Mouse (Mus musculus): ENCODE measurements around the gene Gpx6. TPM values are rescaled to one million over a fixed set of nuclear protein-coding genes. Genes with fewer than 3 reads are reported as not detected.

The Gpx6 gene
- polyA plus RNA-seq (2015; fragmentation: Nextera tagmentation; extraction: Ambion mirVana): not detected in 2 replicates

DNA sequence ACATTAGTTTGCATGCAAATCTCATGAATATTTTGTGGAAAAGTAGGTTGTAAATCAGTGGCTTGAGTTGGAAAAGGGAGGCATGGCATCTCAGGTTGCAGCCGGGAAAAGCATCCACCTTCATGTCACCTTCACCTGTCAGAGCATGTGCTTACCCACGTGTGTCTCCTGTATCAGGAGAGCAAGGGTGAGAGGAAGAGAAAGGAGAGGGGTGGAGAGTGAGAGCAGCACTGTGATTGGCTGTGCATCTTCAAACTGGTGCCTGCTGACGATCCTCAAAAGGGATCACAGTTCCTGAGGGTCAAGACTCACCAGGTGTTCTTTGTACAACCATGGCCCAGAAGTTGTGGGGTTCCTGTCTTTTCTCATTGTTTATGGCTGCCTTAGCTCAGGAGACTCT, at the start of gene Gpx6:
Gpx6 (plus strand) TSS at position 200 of the 400 bp plus-strand sequence.

DNA sequence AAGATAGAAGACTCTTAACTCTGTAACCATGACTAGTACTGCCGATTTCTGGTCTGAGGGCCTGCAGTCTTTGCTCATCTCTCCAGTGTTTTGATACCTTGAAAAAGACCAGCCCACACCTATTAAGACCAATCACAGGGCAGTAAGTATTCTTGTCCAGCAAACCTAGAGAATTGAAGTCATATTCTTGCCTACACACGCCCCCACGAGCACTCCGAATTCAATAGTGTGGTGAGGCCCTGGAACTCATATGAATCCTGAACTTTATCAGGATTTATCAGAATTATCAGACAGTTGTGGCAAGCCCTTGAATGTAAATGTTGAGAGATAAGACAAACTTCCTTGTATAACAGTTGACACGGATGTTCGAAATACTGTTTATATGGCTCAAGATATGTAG, 19.3 kb upstream of the Gpx6 start, which contains the start of gene Gpx5:
Gpx5 (minus strand) TSS at position 101 of the 400 bp plus-strand sequence.

DNA sequence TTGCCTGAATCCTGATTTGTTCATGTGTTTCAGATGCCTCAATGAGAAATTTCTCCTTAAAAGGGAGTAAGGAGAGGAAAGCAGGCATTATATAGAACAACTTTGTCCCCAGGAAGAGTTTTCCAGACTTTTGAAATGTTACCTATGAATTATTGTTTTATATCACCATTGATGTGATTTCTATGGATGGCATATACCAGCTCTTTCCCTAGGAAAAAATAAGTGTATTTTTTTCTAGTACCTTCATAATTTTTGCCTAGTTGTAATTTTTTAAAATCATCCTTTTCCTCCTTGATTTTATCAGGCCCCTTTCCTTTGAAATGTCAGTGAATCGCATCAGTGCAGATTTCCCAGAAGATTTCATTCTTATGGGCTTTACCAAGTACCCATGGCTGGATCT, 34.7 kb downstream of the Gpx6 start, which contains the start of gene Olfr1367:
Olfr1367 (plus strand) TSS at position 301 of the 400 bp plus-strand sequence.

DNA sequence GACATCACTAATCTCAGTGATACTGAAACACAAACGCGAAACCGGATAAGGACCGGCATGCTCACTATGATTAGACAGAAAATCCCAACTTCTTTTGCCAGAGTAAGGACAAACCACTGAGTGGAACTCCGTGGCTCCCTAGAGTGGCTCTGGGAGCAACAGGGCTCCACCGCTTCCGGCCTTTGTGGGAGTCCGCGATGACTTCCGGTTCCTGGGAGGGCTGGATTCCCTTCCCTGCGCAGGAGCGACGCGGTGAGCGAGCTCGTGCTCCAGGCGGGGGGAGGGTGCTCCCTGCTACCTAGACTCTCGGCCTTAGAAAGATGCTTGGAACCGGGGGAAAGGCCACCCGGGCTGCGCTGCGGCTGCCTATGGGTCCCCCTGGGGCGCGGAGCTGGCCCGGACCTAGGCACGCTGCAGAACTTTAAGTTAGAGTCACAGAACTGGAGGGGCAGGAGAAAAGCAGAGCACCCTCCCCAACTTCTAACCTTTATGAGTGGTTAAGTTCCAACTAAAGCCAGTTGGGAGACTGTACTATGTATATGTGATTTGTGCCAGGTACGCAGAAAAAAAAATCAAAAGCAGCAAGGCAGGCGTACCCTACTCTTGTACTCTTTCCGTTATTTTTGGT, 50.8 kb downstream of the Gpx6 start, which contains the start of gene Zscan12:
Zscan12 (plus strand) TSS at position 200 of the 628 bp plus-strand sequence.

Other genes starting within 250 kb of the Gpx6 start
- gene Olfr1370, start 237.2 kb upstream of the Gpx6 start, polyA plus RNA-seq (2015; fragmentation: Nextera tagmentation; extraction: Ambion mirVana): not detected in 2 replicates
- not detected in 2 replicates for gene Olfr1369-ps1, start 200.6 kb upstream of the Gpx6 start, polyA plus RNA-seq (2015; fragmentation: Nextera tagmentation; extraction: Ambion mirVana)
- gene Olfr263, start 182.5 kb upstream of the Gpx6 start, polyA plus RNA-seq (2015; fragmentation: Nextera tagmentation; extraction: Ambion mirVana): not detected in 2 replicates
- not detected in 2 replicates for gene Olfr1368, start 166.3 kb upstream of the Gpx6 start, polyA plus RNA-seq (2015; fragmentation: Nextera tagmentation; extraction: Ambion mirVana)
- 80.9 and 86.3 TPM in 2 replicates for gene Trim27, start 132.7 kb upstream of the Gpx6 start, polyA plus RNA-seq (2015; fragmentation: Nextera tagmentation; extraction: Ambion mirVana)
- gene Gpx5, start 19.4 kb upstream of the Gpx6 start, polyA plus RNA-seq (2015; fragmentation: Nextera tagmentation; extraction: Ambion mirVana): not detected in 2 replicates
- gene Olfr1367, start 34.8 kb downstream of the Gpx6 start, polyA plus RNA-seq (2015; fragmentation: Nextera tagmentation; extraction: Ambion mirVana): not detected in 2 replicates
- 4.2 and 5.2 TPM in 2 replicates for gene Zscan12, start 50.7 kb downstream of the Gpx6 start, polyA plus RNA-seq (2015; fragmentation: Nextera tagmentation; extraction: Ambion mirVana)
- gene Zkscan3, start 90.6 kb downstream of the Gpx6 start, polyA plus RNA-seq (2015; fragmentation: Nextera tagmentation; extraction: Ambion mirVana): 38.2 TPM in 2 replicates
- 0.99 and 1.4 TPM in 2 replicates for gene Pgbd1, start 128.9 kb downstream of the Gpx6 start, polyA plus RNA-seq (2015; fragmentation: Nextera tagmentation; extraction: Ambion mirVana)
- 10.8 and 14.9 TPM in 2 replicates for gene Zscan26, start 141.6 kb downstream of the Gpx6 start, polyA plus RNA-seq (2015; fragmentation: Nextera tagmentation; extraction: Ambion mirVana)
- 1.5 and 2.1 TPM in 2 replicates for gene Nkapl, start 156.4 kb downstream of the Gpx6 start, polyA plus RNA-seq (2015; fragmentation: Nextera tagmentation; extraction: Ambion mirVana)
- 0.96 and 1.4 TPM in 2 replicates for gene Zkscan4, start 166.8 kb downstream of the Gpx6 start, polyA plus RNA-seq (2015; fragmentation: Nextera tagmentation; extraction: Ambion mirVana)
- not detected in 2 replicates for gene Gm10065, start 167.3 kb downstream of the Gpx6 start, polyA plus RNA-seq (2015; fragmentation: Nextera tagmentation; extraction: Ambion mirVana)
- 1.0 and 1.2 TPM in 2 replicates for gene AK157302, start 183.1 kb downstream of the Gpx6 start, polyA plus RNA-seq (2015; fragmentation: Nextera tagmentation; extraction: Ambion mirVana)
- gene Gm11273, start 189.3 kb downstream of the Gpx6 start, polyA plus RNA-seq (2015; fragmentation: Nextera tagmentation; extraction: Ambion mirVana): 6.8 and 8.6 TPM in 2 replicates
- 1.9 and 2.4 TPM in 2 replicates for gene Zkscan8, start 219.0 kb downstream of the Gpx6 start, polyA plus RNA-seq (2015; fragmentation: Nextera tagmentation; extraction: Ambion mirVana)
- gene Olfr1366, start 230.7 kb downstream of the Gpx6 start, polyA plus RNA-seq (2015; fragmentation: Nextera tagmentation; extraction: Ambion mirVana): 0.06 TPM in 1 of 2 replicates, not detected in the other
- 0.07 TPM in 1 of 2 replicates, not detected in the other for gene Olfr1535, start 247.8 kb downstream of the Gpx6 start, polyA plus RNA-seq (2015; fragmentation: Nextera tagmentation; extraction: Ambion mirVana)

Data from spleen, postnatal 0 days (tissue).